Mouse (Mus musculus) liver, adult 2 months (tissue): ENCODE measurements at regions not wholly inside any gene's neighbourhood (a gene's known extent, or its start where the extent isn't known, plus 50 kb on each side); places are given as distances from the start of the nearest gene placed in this dataset.

Source experiments
- CTCF ChIP-seq: fragments of 200-500 bp; IDR thresholded peaks from 2 replicates; pipeline ENCODE4 v1.5.1; 2011; ENCODE audit warnings: low read depth, low read length, control low read depth
- POLR2A ChIP-seq: fragments of 200-500 bp; IDR thresholded peaks from 2 replicates; pipeline ENCODE4 v1.6.1; 2011; ENCODE audit warnings: low read length, control low read depth; ENCODE audit not compliant: insufficient read depth; ENCODE audit errors: extremely low read depth

DNA sequence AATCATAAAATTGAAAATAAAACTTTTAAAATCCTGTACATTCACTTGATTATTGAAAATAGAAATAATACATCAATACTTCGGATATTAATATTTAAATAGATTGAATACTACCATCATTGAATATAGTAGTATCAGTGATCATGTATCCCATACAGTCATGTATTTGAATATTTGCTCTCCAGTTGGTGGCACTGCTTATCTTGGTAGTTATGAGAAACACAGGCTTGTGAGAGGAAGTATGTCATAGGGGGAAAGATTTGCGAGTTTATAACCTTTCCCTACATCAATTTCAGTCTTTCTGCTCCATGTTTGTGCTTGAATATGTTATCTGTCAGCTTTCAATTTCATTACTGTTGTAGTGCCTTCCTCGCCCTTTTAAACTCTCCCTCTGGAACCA lies 828.6 kb downstream of the Stpg2 start:
- TF ChIP-seq POLR2A = no peak
- no peak for TF ChIP-seq CTCF
